Mouse (Mus musculus): Measurements from ENCODE around the gene C530008M17Rik. TPM values are rescaled to one million over a fixed set of nuclear protein-coding genes. Genes with fewer than 3 reads are reported as not detected.

The C530008M17Rik gene
- 51.0 and 53.4 TPM in 2 replicates for polyA plus RNA-seq (2015; fragmentation: Nextera tagmentation; extraction: Ambion mirVana)

GRCm38 (mm10) chr5:76656212-76656611 lies at the start of gene C530008M17Rik:
Gene C530008M17Rik, plus strand, starts transcription at chr5:76656512.
- Histone ChIP-seq H3K36me3 (ENCODE audit: control insufficient read depth, insufficient read depth, low read length) (no peaks in the 10 kb centered on the region), H3K9me3 (ENCODE audit: control insufficient read depth, low read length) (no peaks in the 10 kb centered on the region), H3K4me2 (ENCODE audit: low read length) (peak within 1 kb of the TSS; percentile 67), H3K4me1 (ENCODE audit: control insufficient read depth, insufficient read depth, low read depth, low read length) (peaks cover 11% of the 10 kb centered on the region), H3K27me3 (replicated peaks; ENCODE audit: control insufficient read depth, insufficient read depth, low read length) (no peaks in the 10 kb centered on the region), H3K27ac (ENCODE audit: low read depth, low read length) (peak within 1 kb of the TSS; percentile 86), H3K9ac (ENCODE audit: low read depth, low read length) (peak within 1 kb of the TSS; percentile 74), H3K4me3 (ENCODE audit: low read length) (peak within 1 kb of the TSS; percentile 84)
- WGBS: 78% methylated on average over 2 of the region's 2 CpGs
- ATAC-seq: no peak

DNA sequence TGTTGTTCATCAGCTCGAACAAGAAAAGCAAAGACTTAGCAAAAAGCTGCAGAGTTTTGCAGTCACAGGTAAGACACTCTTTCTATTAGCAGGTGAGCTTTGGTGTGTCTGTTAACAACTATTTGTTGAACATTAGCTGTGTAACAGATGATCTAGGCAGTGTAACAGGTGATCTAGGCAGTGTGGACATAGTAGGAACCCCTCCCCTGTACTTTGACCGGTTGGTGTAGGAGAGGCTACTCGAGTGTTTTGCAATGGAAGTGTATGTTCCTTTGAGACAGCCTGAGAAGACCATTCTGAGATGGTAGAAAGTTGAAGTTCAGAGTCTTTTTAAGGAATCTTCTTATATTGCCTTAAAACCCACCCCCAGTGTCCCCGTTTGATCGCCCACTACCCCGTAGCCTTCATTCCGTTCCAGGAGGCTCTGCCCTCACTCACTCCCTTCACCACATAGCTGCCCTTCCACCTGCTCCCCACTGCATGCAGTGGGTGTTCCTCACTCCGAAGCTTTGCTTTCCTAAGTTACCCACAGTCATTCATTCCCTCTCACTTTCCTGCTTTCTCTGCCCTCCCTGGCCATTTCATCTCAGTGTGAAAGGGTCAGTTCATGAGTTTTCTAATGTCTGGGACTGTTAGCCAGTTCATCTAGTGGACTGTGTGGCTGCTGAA lies 46.5 kb upstream of the C530008M17Rik start:
- WGBS: 96% methylated on average over 8 of the region's 8 CpGs
- no peak for ATAC-seq
- H3K36me3 ChIP-seq (ENCODE audit: control insufficient read depth, insufficient read depth, low read length): peaks cover 13% of the 10 kb centered on the region

GRCm38 (mm10) chr5:76612867-76613499 lies 43.3 kb upstream of the C530008M17Rik start:
- H3K4me2 ChIP-seq (ENCODE audit: low read length): no peak overlapping the region
- ATAC-seq: no peak
- no peak overlapping the region for H3K27ac ChIP-seq (ENCODE audit: low read depth, low read length)
- no peak overlapping the region for H3K4me3 ChIP-seq (ENCODE audit: low read length)
- H3K9me3 ChIP-seq (ENCODE audit: control insufficient read depth, low read length): no peaks in the 10 kb centered on the region
- no peak overlapping the region for H3K9ac ChIP-seq (ENCODE audit: low read depth, low read length)
- peaks cover 20% of the 10 kb centered on the region for H3K36me3 ChIP-seq (ENCODE audit: control insufficient read depth, insufficient read depth, low read length)
- WGBS: 78% methylated on average over 6 of the region's 6 CpGs
- H3K27me3 ChIP-seq (replicated peaks; ENCODE audit: control insufficient read depth, insufficient read depth, low read length): no peaks in the 10 kb centered on the region
- no peaks in the 10 kb centered on the region for H3K4me1 ChIP-seq (ENCODE audit: control insufficient read depth, insufficient read depth, low read depth, low read length)

More for the DNA sequence above, 46.5 kb upstream of the C530008M17Rik start:
- Histone ChIP-seq H3K9ac (ENCODE audit: low read depth, low read length) (no peak overlapping the region), H3K4me1 (ENCODE audit: control insufficient read depth, insufficient read depth, low read depth, low read length) (no peaks in the 10 kb centered on the region), H3K4me3 (ENCODE audit: low read length) (no peak overlapping the region), H3K4me2 (ENCODE audit: low read length) (no peak overlapping the region), H3K27me3 (replicated peaks; ENCODE audit: control insufficient read depth, insufficient read depth, low read length) (no peaks in the 10 kb centered on the region), H3K27ac (ENCODE audit: low read depth, low read length) (no peak overlapping the region), H3K9me3 (ENCODE audit: control insufficient read depth, low read length) (no peaks in the 10 kb centered on the region)

GRCm38 (mm10) chr5:76615276-76615675 lies 41.0 kb upstream of the C530008M17Rik start:
- 92% methylated on average over 8 of the region's 8 CpGs for WGBS
- no peaks in the 10 kb centered on the region for H3K4me1 ChIP-seq (ENCODE audit: control insufficient read depth, insufficient read depth, low read depth, low read length)
- H3K36me3 ChIP-seq (ENCODE audit: control insufficient read depth, insufficient read depth, low read length): peaks cover 20% of the 10 kb centered on the region
- ATAC-seq: no peak
- H3K9ac ChIP-seq (ENCODE audit: low read depth, low read length): no peak overlapping the region
- no peak overlapping the region for H3K27ac ChIP-seq (ENCODE audit: low read depth, low read length)
- no peaks in the 10 kb centered on the region for H3K27me3 ChIP-seq (replicated peaks; ENCODE audit: control insufficient read depth, insufficient read depth, low read length)
- H3K4me3 ChIP-seq (ENCODE audit: low read length): no peak overlapping the region
- no peak overlapping the region for H3K4me2 ChIP-seq (ENCODE audit: low read length)
- H3K9me3 ChIP-seq (ENCODE audit: control insufficient read depth, low read length): no peaks in the 10 kb centered on the region

DNA sequence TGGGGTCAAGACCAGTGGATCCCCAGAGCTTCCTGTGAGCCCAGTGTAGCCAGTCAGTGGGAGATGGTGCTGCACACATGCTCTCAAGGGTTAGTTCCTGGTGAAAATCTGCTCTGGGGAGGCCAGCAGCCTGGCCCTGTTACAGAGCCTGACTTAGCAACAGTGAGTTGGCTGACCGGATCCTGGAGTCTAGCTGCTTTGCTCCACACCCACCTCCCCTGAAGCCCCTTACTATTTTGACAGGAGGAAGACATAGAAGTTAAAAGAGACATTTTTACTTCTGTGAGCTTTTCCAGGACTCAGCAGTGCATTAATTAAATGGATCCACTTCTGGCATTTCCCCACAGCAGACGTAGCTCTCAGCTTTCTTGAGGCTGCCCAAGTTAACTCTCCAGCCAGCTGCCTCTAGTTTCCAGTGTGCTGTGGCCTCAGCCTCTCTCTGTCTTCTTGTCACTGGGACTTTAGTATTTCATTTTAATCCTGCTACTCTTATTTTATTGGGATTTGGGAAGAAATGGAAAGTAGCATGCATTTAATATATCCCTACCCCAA lies 40.0 kb upstream of the C530008M17Rik start:
- Histone ChIP-seq H3K27ac (ENCODE audit: low read depth, low read length) (no peak overlapping the region), H3K4me2 (ENCODE audit: low read length) (no peak overlapping the region), H3K36me3 (ENCODE audit: control insufficient read depth, insufficient read depth, low read length) (peaks cover 20% of the 10 kb centered on the region), H3K9me3 (ENCODE audit: control insufficient read depth, low read length) (no peaks in the 10 kb centered on the region), H3K4me1 (ENCODE audit: control insufficient read depth, insufficient read depth, low read depth, low read length) (no peaks in the 10 kb centered on the region), H3K9ac (ENCODE audit: low read depth, low read length) (no peak overlapping the region), H3K27me3 (replicated peaks; ENCODE audit: control insufficient read depth, insufficient read depth, low read length) (no peaks in the 10 kb centered on the region), H3K4me3 (ENCODE audit: low read length) (no peak overlapping the region)
- no peak for ATAC-seq
- 87% methylated on average over 2 of the region's 2 CpGs for WGBS

GRCm38 (mm10) chr5:76618750-76619149 lies 37.6 kb upstream of the C530008M17Rik start:
- 0 out of 2 replicates have a peak, but pooled peaks cover 2% of the 10 kb centered on the region for H3K9me3 ChIP-seq (ENCODE audit: control insufficient read depth, low read length)
- H3K27ac ChIP-seq (ENCODE audit: low read depth, low read length): no peak overlapping the region
- no peak for ATAC-seq
- H3K4me3 ChIP-seq (ENCODE audit: low read length): no peak overlapping the region
- no peak overlapping the region for H3K4me2 ChIP-seq (ENCODE audit: low read length)
- 84% methylated on average over 7 of the region's 7 CpGs for WGBS
- no peaks in the 10 kb centered on the region for H3K27me3 ChIP-seq (replicated peaks; ENCODE audit: control insufficient read depth, insufficient read depth, low read length)
- H3K36me3 ChIP-seq (ENCODE audit: control insufficient read depth, insufficient read depth, low read length): peaks cover 22% of the 10 kb centered on the region
- no peaks in the 10 kb centered on the region for H3K4me1 ChIP-seq (ENCODE audit: control insufficient read depth, insufficient read depth, low read depth, low read length)
- H3K9ac ChIP-seq (ENCODE audit: low read depth, low read length): no peak overlapping the region

GRCm38 (mm10) chr5:76623759-76624158 lies 32.6 kb upstream of the C530008M17Rik start:
- Histone ChIP-seq H3K4me2 (ENCODE audit: low read length) (no peak overlapping the region), H3K27me3 (replicated peaks; ENCODE audit: control insufficient read depth, insufficient read depth, low read length) (no peaks in the 10 kb centered on the region), H3K4me3 (ENCODE audit: low read length) (no peak overlapping the region), H3K27ac (ENCODE audit: low read depth, low read length) (no peak overlapping the region), H3K4me1 (ENCODE audit: control insufficient read depth, insufficient read depth, low read depth, low read length) (no peaks in the 10 kb centered on the region), H3K9ac (ENCODE audit: low read depth, low read length) (no peak overlapping the region), H3K36me3 (ENCODE audit: control insufficient read depth, insufficient read depth, low read length) (peaks cover 8% of the 10 kb centered on the region), H3K9me3 (ENCODE audit: control insufficient read depth, low read length) (0 out of 2 replicates have a peak, but pooled peaks cover 2% of the 10 kb centered on the region)
- 97% methylated on average over 9 of the region's 9 CpGs for WGBS
- no peak for ATAC-seq

DNA sequence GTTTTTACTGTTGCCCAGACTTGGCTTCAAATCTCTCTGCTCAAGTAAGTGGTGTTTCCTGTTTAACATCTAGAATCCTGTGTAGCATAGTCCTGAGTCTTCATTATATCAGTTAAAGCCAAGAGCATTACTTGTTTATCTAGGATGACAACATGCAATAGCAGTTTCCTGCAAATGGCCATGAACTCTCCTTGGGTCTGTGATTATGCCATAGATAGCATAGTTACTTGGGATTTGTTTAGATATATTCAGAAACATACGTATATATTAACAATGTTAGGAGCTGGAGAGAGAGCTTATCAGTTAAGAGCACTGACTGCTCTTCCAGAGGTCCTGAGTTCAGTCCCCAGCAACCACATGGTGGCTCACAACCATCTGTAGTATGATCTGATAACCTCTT lies 28.5 kb upstream of the C530008M17Rik start:
- ATAC-seq: no peak
- Histone ChIP-seq H3K36me3 (ENCODE audit: control insufficient read depth, insufficient read depth, low read length) (peaks cover 8% of the 10 kb centered on the region), H3K9me3 (ENCODE audit: control insufficient read depth, low read length) (no peaks in the 10 kb centered on the region), H3K4me2 (ENCODE audit: low read length) (no peak overlapping the region), H3K27ac (ENCODE audit: low read depth, low read length) (no peak overlapping the region), H3K9ac (ENCODE audit: low read depth, low read length) (no peak overlapping the region), H3K27me3 (replicated peaks; ENCODE audit: control insufficient read depth, insufficient read depth, low read length) (no peaks in the 10 kb centered on the region), H3K4me1 (ENCODE audit: control insufficient read depth, insufficient read depth, low read depth, low read length) (no peaks in the 10 kb centered on the region), H3K4me3 (ENCODE audit: low read length) (no peak overlapping the region)
- WGBS: 97% methylated on average over 1 of the region's 1 CpGs

GRCm38 (mm10) chr5:76634012-76634411 lies 22.3 kb upstream of the C530008M17Rik start:
- ATAC-seq: no peak
- Histone ChIP-seq H3K27me3 (replicated peaks; ENCODE audit: control insufficient read depth, insufficient read depth, low read length) (no peaks in the 10 kb centered on the region), H3K36me3 (ENCODE audit: control insufficient read depth, insufficient read depth, low read length) (peaks cover 21% of the 10 kb centered on the region), H3K4me1 (ENCODE audit: control insufficient read depth, insufficient read depth, low read depth, low read length) (no peaks in the 10 kb centered on the region), H3K27ac (ENCODE audit: low read depth, low read length) (no peak overlapping the region), H3K9ac (ENCODE audit: low read depth, low read length) (no peak overlapping the region), H3K4me2 (ENCODE audit: low read length) (no peak overlapping the region), H3K9me3 (ENCODE audit: control insufficient read depth, low read length) (no peaks in the 10 kb centered on the region), H3K4me3 (ENCODE audit: low read length) (no peak overlapping the region)
- 83% methylated on average over 10 of the region's 10 CpGs for WGBS
